8 mouse cellular contexts compared by ENCODE assay signal in genomic region chr13:109261642-109262220, GRCm38 (mm10).
DNase-seq lines count a peak whose midpoint lies in the region; ATAC-seq and TF ChIP-seq lines count a peak whose summit lies in the region.

No protein-coding gene starts in this region.

- no peak for TF ChIP-seq CTCF in lung, adult 2 months (IDR thresholded peaks at IDR 0.05; ENCODE audit: insufficient read depth, low read length)
- no peak for TF ChIP-seq CTCF in liver, embryonic 14.5 days (IDR thresholded peaks at IDR 0.05; ENCODE audit: low read depth)

- H3K4me3 ChIP-seq in lung, adult 2 months (replicated peaks; ENCODE audit: extremely low read depth, low read depth, low read length): peak overlapping the region; percentile 56
- H3K4me3 ChIP-seq in forebrain, embryonic 12.5 days (replicated peaks): no peak overlapping the region
- H3K4me3 ChIP-seq in liver, embryonic 14.5 days (ENCODE audit: insufficient read depth in 1 of 2, low read depth in 2 of 2, low read length in 2 of 2): no peak overlapping the region
- H3K4me3 ChIP-seq in stomach, embryonic 14.5 days (ENCODE audit: low read depth, low read length): peak overlapping the region; percentile 50; the same call in 1 of the 2 replicates

- H3K4me1 ChIP-seq in lung, adult 2 months (ENCODE audit: control insufficient read depth, insufficient read depth, low read length): peaks cover 3% of the 10 kb centered on the region
- H3K4me1 ChIP-seq in forebrain, embryonic 12.5 days: peaks cover 20% of the 10 kb centered on the region
- no peaks in the 10 kb centered on the region for H3K4me1 ChIP-seq in liver, embryonic 14.5 days (replicated peaks; ENCODE audit: control insufficient read depth in 2 of 2, insufficient read depth in 2 of 2, low read length in 1 of 2)
- peaks cover 15% of the 10 kb centered on the region; the same call in 1 of the 2 replicates for H3K4me1 ChIP-seq in stomach, embryonic 14.5 days (ENCODE audit: control insufficient read depth, insufficient read depth, low read length)

- TF ChIP-seq POLR2A in lung, adult 2 months (IDR thresholded peaks at IDR 0.05; ENCODE audit: borderline replicate concordance, extremely low read depth, low read depth, low read length): no peak

- no peaks in the 10 kb centered on the region for H3K27me3 ChIP-seq in forebrain, embryonic 12.5 days
- H3K27me3 ChIP-seq in liver, embryonic 14.5 days (ENCODE audit: control insufficient read depth, insufficient read depth, low read length): peaks cover 3% of the 10 kb centered on the region; the same call in 1 of the 2 replicates
- H3K27me3 ChIP-seq in stomach, embryonic 14.5 days (ENCODE audit: control insufficient read depth, insufficient read depth, low read length): no peaks in the 10 kb centered on the region

- no peak overlapping the region for H3K9ac ChIP-seq in forebrain, embryonic 12.5 days
- no peak overlapping the region for H3K9ac ChIP-seq in liver, embryonic 14.5 days (replicated peaks)
- no peak overlapping the region for H3K9ac ChIP-seq in stomach, embryonic 14.5 days (replicated peaks; ENCODE audit: low read depth, low read length)

- no peak overlapping the region for H3K27ac ChIP-seq in forebrain, embryonic 12.5 days
- no peak overlapping the region for H3K27ac ChIP-seq in liver, embryonic 14.5 days
- H3K27ac ChIP-seq in stomach, embryonic 14.5 days (ENCODE audit: low read length): no peak overlapping the region; the same call in 1 of the 2 replicates

- WGBS in lung, adult 2 months: 17% methylated on average over 5 of the region's 5 CpGs
- 21% methylated on average over 5 of the region's 5 CpGs for WGBS in forebrain, embryonic 12.5 days
- 8% methylated on average over 5 of the region's 5 CpGs for WGBS in liver, embryonic 14.5 days (ENCODE audit: insufficient replicate concordance)
- WGBS in stomach, embryonic 14.5 days: 46% methylated on average over 5 of the region's 5 CpGs

- no peak for DNase-seq in lung, adult 2 months
- no peak for DNase-seq in lung, postnatal 25 days (ENCODE audit: low spot score)
- peak in 1 of 3 experiments; percentile 26 for DNase-seq in liver, embryonic 14.5 days (ENCODE audit: low read depth in 3 of 3, low spot score in 3 of 3)
- DNase-seq in thymus, postnatal 4 days: no peak
- no peak for DNase-seq in kidney, postnatal 4 days
- no peak for DNase-seq in kidney, adult 18-20 months

- ATAC-seq in forebrain, embryonic 12.5 days (ENCODE audit: low FRiP score): no peak
- ATAC-seq in liver, embryonic 14.5 days (ENCODE audit: insufficient read depth): no peak
- ATAC-seq in stomach, embryonic 14.5 days (ENCODE audit: insufficient number of reproducible peaks, insufficient read depth, low FRiP score, low read depth): no peak

- no peak for TF ChIP-seq EP300 in liver, embryonic 14.5 days (IDR thresholded peaks at IDR 0.05; ENCODE audit: low read depth)

- H3K9me3 ChIP-seq in forebrain, embryonic 12.5 days: no peaks in the 10 kb centered on the region
- H3K9me3 ChIP-seq in liver, embryonic 14.5 days (ENCODE audit: control insufficient read depth, low read length): no peaks in the 10 kb centered on the region
- no peaks in the 10 kb centered on the region for H3K9me3 ChIP-seq in stomach, embryonic 14.5 days (ENCODE audit: control insufficient read depth, low read depth, low read length)

- no peaks in the 10 kb centered on the region for H3K36me3 ChIP-seq in forebrain, embryonic 12.5 days (replicated peaks)
- H3K36me3 ChIP-seq in liver, embryonic 14.5 days (replicated peaks; ENCODE audit: control insufficient read depth, insufficient read depth, low read depth): no peaks in the 10 kb centered on the region
- no peaks in the 10 kb centered on the region for H3K36me3 ChIP-seq in stomach, embryonic 14.5 days (ENCODE audit: control insufficient read depth, insufficient read depth, low read length)

- H3K4me2 ChIP-seq in forebrain, embryonic 12.5 days: peak overlapping the region; percentile 86
- peak overlapping the region; percentile 18; the same call in 1 of the 2 replicates for H3K4me2 ChIP-seq in liver, embryonic 14.5 days (ENCODE audit: low read depth)
- peak overlapping the region; percentile 81 for H3K4me2 ChIP-seq in stomach, embryonic 14.5 days (replicated peaks; ENCODE audit: low read depth, low read length)

Comparison
In these comparisons a context has a peak if more than half of its experiments do, and no peak if none do; other contexts are left out.
1. H3K4me3 ChIP-seq: peak in lung, adult 2 months (single experiment) and stomach, embryonic 14.5 days (single experiment); none in forebrain, embryonic 12.5 days (single experiment) and liver, embryonic 14.5 days (0 of 2).
2. H3K4me2 ChIP-seq: peak in every context shown above with its lines; median percentile 86 in forebrain, embryonic 12.5 days; 81 in stomach, embryonic 14.5 days; 18 in liver, embryonic 14.5 days.